Mouse (Mus musculus) midbrain, embryonic 16.5 days (tissue): ENCODE results near the gene Creg2. TPM values are rescaled to one million over a fixed set of nuclear protein-coding genes. Genes with fewer than 3 reads are reported as not detected.

Source experiments
- ATAC-seq: fragments of 200-750 bp; cut with Nextera tagmentation; 2 replicates; pipeline ENCODE4 v1.8.0; 2017; ENCODE audit warnings: moderate TSS enrichment
- H3K27ac ChIP-seq: fragments of 300-500 bp; sonication (generic); 2 replicates; pipeline ENCODE4 v1.5.1; 2014; ENCODE audit warnings: mild to moderate bottlenecking, low read length, mixed read lengths
- H3K27me3 ChIP-seq: fragments of 300-500 bp; sonication (generic); 2 replicates; pipeline ENCODE4 v1.6.1; 2014; ENCODE audit warnings: low read depth, low read length, mixed read lengths; ENCODE audit not compliant: control insufficient read depth, insufficient read depth
- H3K36me3 ChIP-seq: fragments of 300-500 bp; sonication (generic); 2 replicates; pipeline ENCODE4 v1.6.1; 2014; ENCODE audit warnings: mild to moderate bottlenecking, low read length, moderate library complexity, mixed read lengths; ENCODE audit not compliant: control insufficient read depth, insufficient read depth
- H3K4me1 ChIP-seq: fragments of 300-500 bp; sonication (generic); 2 replicates; pipeline ENCODE4 v1.6.1; 2014; ENCODE audit warnings: mild to moderate bottlenecking, low read length, mixed read lengths; ENCODE audit not compliant: control insufficient read depth, insufficient read depth
- H3K4me2 ChIP-seq: fragments of 300-500 bp; sonication (generic); 2 replicates; pipeline ENCODE4 v1.6.1; 2014; ENCODE audit warnings: mild to moderate bottlenecking, low read length, mixed read lengths
- H3K4me3 ChIP-seq: fragments of 300-500 bp; sonication (generic); 2 replicates; pipeline ENCODE4 v1.5.1; 2014; ENCODE audit warnings: low read depth, mild to moderate bottlenecking, low read length, moderate library complexity, mixed read lengths
- H3K9ac ChIP-seq: fragments of 300-500 bp; sonication (generic); 2 replicates; pipeline ENCODE4 v1.6.1; 2014; ENCODE audit warnings: low read depth, low read length, mixed read lengths
- H3K9me3 ChIP-seq: fragments of 300-500 bp; sonication (generic); replicated peaks from 2 replicates; pipeline ENCODE4 v1.6.1; 2014; ENCODE audit warnings: mild to moderate bottlenecking, low read length, mixed read lengths; ENCODE audit not compliant: control insufficient read depth, poor library complexity, severe bottlenecking
- WGBS: fragments of 180-500 bp; shearing (Covaris S2); extraction: QIAGEN DNeasy Blood & Tissue Kit; methylation state at CpG from one replicate; pipeline ENCODE4 v1.1.7; 2014; 5-methylcytosine and 5-hydroxymethylcytosine counted together
- polyA plus RNA-seq: library from polyadenylated mRNA; unstranded; fragments of >200 nt; fragmentation: Nextera tagmentation; extraction: Ambion mirVana; gene quantifications from 2 replicates; pipeline ENCODE4 v1.2.1, GENCODE M21; 2015

Gene Creg2
- polyA plus RNA-seq, 1 experiment from 2014 or later = 9.2 TPM

DNA sequence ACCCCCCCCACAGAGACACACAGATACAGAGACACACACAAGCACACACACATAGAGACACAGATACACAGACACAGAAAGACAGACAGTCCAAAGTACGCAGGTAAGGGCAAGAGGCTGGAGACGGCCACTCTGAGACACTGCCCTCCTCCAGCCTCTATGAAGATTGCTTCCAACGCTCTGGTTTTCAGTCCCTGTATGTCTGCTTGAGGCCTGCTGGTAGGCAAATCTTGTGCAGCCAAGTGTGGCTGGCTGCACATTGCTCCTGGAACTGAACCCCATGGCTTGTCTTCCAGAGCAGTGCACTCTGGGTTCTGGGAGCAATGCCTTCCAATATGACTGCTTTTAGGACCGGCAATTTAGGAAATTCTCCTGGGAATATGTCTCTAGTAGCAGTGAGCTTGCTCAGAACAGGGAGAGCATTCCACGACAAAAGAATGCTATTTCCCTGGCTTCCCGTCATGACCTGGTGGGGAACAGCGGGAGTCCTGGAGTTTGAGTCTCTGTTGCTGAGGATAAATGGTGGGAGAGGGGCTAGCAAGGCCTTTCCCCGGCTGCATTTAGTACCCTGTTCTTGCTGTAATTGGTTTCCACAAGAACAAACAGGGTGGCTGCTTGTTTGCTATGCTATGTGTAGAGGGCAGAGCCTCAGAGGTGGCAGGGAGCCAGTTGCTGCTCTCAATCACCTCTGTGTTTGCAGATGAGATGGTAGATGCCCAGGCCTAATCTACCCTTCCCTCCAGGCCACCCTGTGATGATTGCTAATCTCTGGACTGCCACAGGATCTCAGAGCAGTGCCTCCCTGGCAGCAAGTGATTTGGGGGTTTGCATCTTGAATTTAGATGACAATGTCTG is 5.1 kb downstream of the Creg2 start:
- ATAC-seq = no peak
- peak overlapping the region; percentile 69 for H3K27ac ChIP-seq
- no peak overlapping the region for H3K4me2 ChIP-seq
- 34% methylated on average over 8 of the region's 8 CpGs for WGBS
- H3K4me3 ChIP-seq = no peak overlapping the region
- H3K27me3 ChIP-seq = no peaks in the 10 kb centered on the region; the same call in 1 of the 2 replicates
- H3K9me3 ChIP-seq = no peaks in the 10 kb centered on the region
- no peak overlapping the region for H3K9ac ChIP-seq
- peaks cover 13% of the 10 kb centered on the region for H3K4me1 ChIP-seq
- no peaks in the 10 kb centered on the region for H3K36me3 ChIP-seq

GRCm38 (mm10) chr1:39644333-39644732 is 6.9 kb downstream of the Creg2 start:
- WGBS = 78% methylated on average over 1 of the region's 1 CpGs
- H3K4me3 ChIP-seq = no peak overlapping the region

GRCm38 (mm10) chr1:39641667-39642066 is 9.6 kb downstream of the Creg2 start:
- 88% methylated on average over 7 of the region's 7 CpGs for WGBS
- H3K27ac ChIP-seq = no peak overlapping the region
- H3K4me1 ChIP-seq = peaks cover 8% of the 10 kb centered on the region; the same call in 1 of the 2 replicates
- no peaks in the 10 kb centered on the region for H3K27me3 ChIP-seq
- no peak overlapping the region for H3K9ac ChIP-seq
- no peaks in the 10 kb centered on the region for H3K9me3 ChIP-seq
- no peak overlapping the region for H3K4me2 ChIP-seq
- H3K36me3 ChIP-seq = no peaks in the 10 kb centered on the region
- no peak overlapping the region for H3K4me3 ChIP-seq
- ATAC-seq = no peak

More at GRCm38 (mm10) chr1:39644333-39644732, 6.9 kb downstream of the Creg2 start:
- Histone ChIP-seq H3K27me3 (no peaks in the 10 kb centered on the region), H3K4me1 (peaks cover 10% of the 10 kb centered on the region), H3K36me3 (no peaks in the 10 kb centered on the region), H3K4me2 (no peak overlapping the region), H3K27ac (no peak overlapping the region), H3K9me3 (no peaks in the 10 kb centered on the region), H3K9ac (no peak overlapping the region)
- no peak for ATAC-seq

DNA sequence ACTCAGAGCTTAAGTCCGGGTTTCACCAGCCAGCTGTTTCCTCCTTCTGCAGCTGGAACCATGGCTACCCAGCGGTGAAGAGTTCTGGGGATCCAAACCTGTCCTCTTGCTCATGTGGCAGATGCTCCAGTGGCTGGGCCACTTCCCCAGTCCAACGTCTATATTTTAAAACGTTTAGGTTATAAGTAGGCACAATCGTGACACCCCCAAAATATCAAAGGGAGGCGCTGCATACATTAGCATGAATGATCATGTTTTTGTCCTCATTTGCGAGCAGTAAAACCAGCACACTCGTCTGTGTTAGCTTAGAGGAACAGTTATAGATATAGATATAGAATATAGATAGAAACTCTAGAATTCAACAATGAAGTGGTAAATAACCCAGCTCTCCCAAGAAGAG is 14.1 kb downstream of the Creg2 start:
- no peaks in the 10 kb centered on the region for H3K9me3 ChIP-seq
- H3K4me3 ChIP-seq = no peak overlapping the region
- 47% methylated on average over 8 of the region's 8 CpGs for WGBS
- no peaks in the 10 kb centered on the region; the same call in 1 of the 2 replicates for H3K4me1 ChIP-seq
- ATAC-seq = 0 out of 2 replicates have a peak, but pooled peaks have one; percentile 22
- no peak overlapping the region for H3K27ac ChIP-seq
- H3K4me2 ChIP-seq = no peak overlapping the region
- no peaks in the 10 kb centered on the region for H3K27me3 ChIP-seq
- no peak overlapping the region for H3K9ac ChIP-seq
- no peaks in the 10 kb centered on the region for H3K36me3 ChIP-seq

DNA sequence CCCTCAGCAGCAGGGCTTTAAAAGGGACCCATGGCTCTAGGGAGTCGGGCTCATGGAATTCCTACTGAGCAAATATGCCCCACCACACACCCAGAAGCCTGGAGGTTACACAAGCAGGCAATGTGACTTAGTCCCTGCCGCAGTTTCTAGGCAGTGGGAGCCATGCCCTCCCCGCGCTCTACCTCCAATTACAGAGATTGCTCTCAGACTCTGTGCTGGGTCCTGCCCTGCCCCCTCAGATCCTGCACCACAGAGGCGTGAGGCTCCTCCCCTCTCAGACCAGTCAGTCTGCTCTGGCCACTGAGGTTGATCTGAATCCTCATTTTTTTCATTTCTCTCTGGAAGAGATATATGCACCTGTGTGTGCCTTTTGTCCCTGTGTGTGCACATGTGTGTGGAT is 14.6 kb downstream of the Creg2 start:
- Histone ChIP-seq H3K27me3 (no peaks in the 10 kb centered on the region), H3K9me3 (no peaks in the 10 kb centered on the region), H3K4me1 (no peaks in the 10 kb centered on the region; the same call in 1 of the 2 replicates), H3K4me2 (no peak overlapping the region), H3K36me3 (no peaks in the 10 kb centered on the region), H3K4me3 (no peak overlapping the region), H3K27ac (no peak overlapping the region), H3K9ac (no peak overlapping the region)
- WGBS = 5% methylated on average over 5 of the region's 5 CpGs
- ATAC-seq = peak; percentile 57; the same call in 1 of the 2 replicates

DNA sequence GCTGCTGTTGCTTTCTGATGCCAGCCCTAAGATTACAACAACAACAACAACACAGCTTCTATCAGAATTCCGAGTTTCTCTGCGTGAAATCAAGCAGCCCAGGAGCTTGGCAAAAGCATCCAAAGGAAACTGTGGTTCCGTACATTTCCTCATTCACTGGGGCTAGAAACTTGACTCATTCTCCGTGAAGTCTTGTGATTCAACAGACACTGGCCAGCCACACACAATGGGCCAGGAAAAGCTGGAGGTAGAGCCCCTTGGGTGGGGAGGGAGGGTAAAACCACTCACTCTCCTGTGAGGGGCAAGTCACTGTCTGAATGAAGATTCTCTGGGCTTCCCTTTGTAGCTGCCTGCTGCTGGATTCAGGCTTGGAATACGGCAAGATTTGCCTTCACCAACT is 15.1 kb downstream of the Creg2 start:
- no peak for ATAC-seq
- H3K36me3 ChIP-seq = no peaks in the 10 kb centered on the region
- WGBS = 29% methylated on average over 5 of the region's 5 CpGs
- H3K9me3 ChIP-seq = no peaks in the 10 kb centered on the region
- H3K4me1 ChIP-seq = no peaks in the 10 kb centered on the region; the same call in 1 of the 2 replicates
- H3K9ac ChIP-seq = no peak overlapping the region
- H3K4me3 ChIP-seq = no peak overlapping the region
- no peaks in the 10 kb centered on the region for H3K27me3 ChIP-seq
- H3K4me2 ChIP-seq = no peak overlapping the region
- no peak overlapping the region for H3K27ac ChIP-seq

- Histone ChIP-seq H3K4me1 (no peaks in the 10 kb centered on the region), H3K9ac (no peak overlapping the region), H3K4me3 (no peak overlapping the region), H3K4me2 (no peak overlapping the region), H3K27ac (no peak overlapping the region), H3K9me3 (no peaks in the 10 kb centered on the region), H3K36me3 (no peaks in the 10 kb centered on the region), H3K27me3 (no peaks in the 10 kb centered on the region)
- ATAC-seq = no peak
- WGBS = 88% methylated on average over 9 of the region's 9 CpGs
Observed at GRCm38 (mm10) chr1:39628606-39629005, 22.7 kb downstream of the Creg2 start.

DNA sequence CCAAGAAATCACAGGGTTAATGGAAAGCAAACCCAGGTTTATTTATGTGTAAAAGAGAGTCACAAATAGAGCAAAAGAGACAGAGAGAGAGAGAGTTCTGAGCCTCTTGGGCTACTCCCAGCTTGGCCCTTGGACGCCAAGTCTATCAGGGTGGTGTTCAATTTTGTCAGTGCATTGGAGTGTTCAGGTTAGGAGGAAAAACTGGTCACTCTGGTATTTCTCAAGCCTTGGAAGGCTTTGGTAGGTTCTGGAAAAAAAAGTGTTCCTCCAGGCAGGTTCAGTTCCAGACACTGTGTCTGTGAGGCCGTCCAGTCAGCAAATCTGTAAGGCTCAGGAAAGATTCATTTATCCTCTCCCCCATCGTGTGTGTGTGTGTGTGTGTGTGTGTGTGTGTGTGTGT is 25.8 kb downstream of the Creg2 start:
- Histone ChIP-seq H3K9ac (no peak overlapping the region), H3K27ac (no peak overlapping the region), H3K4me2 (no peak overlapping the region), H3K9me3 (0 out of 2 replicates have a peak, but pooled peaks cover 4% of the 10 kb centered on the region), H3K27me3 (no peaks in the 10 kb centered on the region), H3K4me3 (no peak overlapping the region), H3K4me1 (no peaks in the 10 kb centered on the region), H3K36me3 (no peaks in the 10 kb centered on the region)
- WGBS = 57% methylated on average over 3 of the region's 3 CpGs
- ATAC-seq = no peak

DNA sequence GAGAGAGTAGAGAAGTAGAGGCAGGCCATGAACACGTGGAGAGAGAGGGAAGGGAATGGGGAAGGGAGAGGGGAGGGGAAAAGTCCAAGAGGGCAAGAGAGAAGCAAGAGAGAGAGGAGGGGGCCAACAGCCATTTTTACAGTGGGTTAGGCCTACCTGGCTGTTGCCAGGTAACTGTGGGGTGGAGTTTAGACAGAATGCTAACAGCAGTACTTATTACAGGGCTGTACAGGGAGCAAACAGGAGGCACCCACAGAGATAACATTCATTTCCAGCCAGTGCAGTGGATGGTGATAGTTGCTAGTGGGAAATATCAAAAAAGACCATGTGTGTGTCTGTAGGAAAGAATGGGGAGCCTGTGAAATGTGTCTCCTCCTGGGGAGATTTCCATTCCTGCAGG is 27.5 kb downstream of the Creg2 start:
- Histone ChIP-seq H3K4me1 (no peaks in the 10 kb centered on the region), H3K4me3 (no peak overlapping the region), H3K27me3 (no peaks in the 10 kb centered on the region), H3K4me2 (no peak overlapping the region), H3K9ac (no peak overlapping the region), H3K36me3 (no peaks in the 10 kb centered on the region), H3K27ac (no peak overlapping the region), H3K9me3 (0 out of 2 replicates have a peak, but pooled peaks cover 5% of the 10 kb centered on the region)
- ATAC-seq = no peak
- 71% methylated on average over 1 of the region's 1 CpGs for WGBS
